ENCODE assay signal across 8 mouse cellular contexts in the genomic region with DNA sequence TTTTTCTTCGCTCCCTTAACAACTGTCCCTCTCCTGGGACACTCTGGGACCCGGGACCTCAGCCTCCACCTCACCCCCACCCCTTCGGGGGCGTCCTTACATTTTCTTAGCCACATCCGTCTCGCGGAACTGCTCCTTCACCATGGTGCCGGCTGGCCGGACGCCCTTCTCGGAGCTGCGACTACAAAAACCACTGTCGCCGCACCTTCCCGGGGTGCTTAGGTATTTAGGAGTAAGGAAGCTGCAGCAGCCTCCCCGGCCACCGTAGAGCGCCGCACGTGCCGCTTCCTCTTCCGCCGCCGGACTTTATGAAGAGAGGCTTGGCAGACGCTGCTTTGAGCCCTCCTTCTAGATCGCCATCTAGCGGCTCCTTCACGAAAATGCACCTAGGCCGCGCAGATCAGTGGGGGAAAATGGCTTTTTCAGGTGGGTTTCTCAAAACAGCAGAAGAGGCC. TPM values are rescaled to one million over a fixed set of nuclear protein-coding genes. Genes with fewer than 3 reads are reported as not detected.
DNase-seq lines count a peak whose midpoint lies in the region; ATAC-seq and TF ChIP-seq lines count a peak whose summit lies in the region.

A gene (minus strand): TSS at position 286 of the 455 bp plus-strand sequence.
A gene (plus strand): TSS at position 353 of the 455 bp plus-strand sequence.

- H3K27ac ChIP-seq in embryonic facial prominence, embryonic 14.5 days (replicated peaks; ENCODE audit: low read depth, low read length), result no peak within 1 kb of the TSS; the same call in 1 of the 2 replicates
- H3K27ac ChIP-seq in limb, embryonic 14.5 days (replicated peaks; ENCODE audit: low read depth, low read length), result peak within 1 kb of the TSS; percentile 43; the same call in 1 of the 2 replicates
- H3K27ac ChIP-seq in midbrain, postnatal 0 days (ENCODE audit: low read depth, low read length), result peak within 1 kb of the TSS; percentile 27

- no peaks in the 10 kb centered on the region for H3K27me3 ChIP-seq in embryonic facial prominence, embryonic 14.5 days (replicated peaks; ENCODE audit: control insufficient read depth, insufficient read depth, low read length)
- no peaks in the 10 kb centered on the region for H3K27me3 ChIP-seq in limb, embryonic 14.5 days (ENCODE audit: control insufficient read depth, insufficient read depth, low read length)
- no peaks in the 10 kb centered on the region for H3K27me3 ChIP-seq in midbrain, postnatal 0 days (ENCODE audit: insufficient read depth, low read length)

- peak; percentile 94 for TF ChIP-seq CTCF in midbrain, postnatal 0 days (IDR thresholded peaks at IDR 0.05)

- peak; percentile 85 for DNase-seq in 3T3-L1 (ENCODE audit: low read depth, low spot score)
- DNase-seq in adrenal gland, postnatal 4 days (ENCODE audit: low spot score in 2 of 2), result peak; percentile 62 to 76
- peak; percentile 97 for DNase-seq in embryonic facial prominence, embryonic 14.5 days (ENCODE audit: low spot score)
- peak; percentile 90 for DNase-seq in heart, adult 8-10 months (ENCODE audit: low spot score)
- DNase-seq in kidney, adult 9 months, result peak; percentile 96
- peak; percentile 96 for DNase-seq in limb, embryonic 14.5 days (ENCODE audit: low spot score)
- DNase-seq in midbrain, postnatal 0 days (ENCODE audit: low spot score), result peak; percentile 97
- peak; percentile 72 to 79 for DNase-seq in spleen, postnatal 14 days (ENCODE audit: low spot score in 2 of 2)

- peak within 1 kb of the TSS; percentile 80 for H3K9ac ChIP-seq in embryonic facial prominence, embryonic 14.5 days (ENCODE audit: low read depth, low read length)
- peak within 1 kb of the TSS; percentile 83 for H3K9ac ChIP-seq in limb, embryonic 14.5 days (ENCODE audit: low read depth, low read length, severe bottlenecking)
- peak within 1 kb of the TSS; percentile 59 for H3K9ac ChIP-seq in midbrain, postnatal 0 days (replicated peaks; ENCODE audit: low read length, poor library complexity, severe bottlenecking)

- peak within 1 kb of the TSS; percentile 65 for H3K4me3 ChIP-seq in embryonic facial prominence, embryonic 14.5 days (ENCODE audit: low read depth, low read length)
- peak within 1 kb of the TSS; percentile 87 for H3K4me3 ChIP-seq in limb, embryonic 14.5 days (replicated peaks; ENCODE audit: low read length)
- peak within 1 kb of the TSS; percentile 64 for H3K4me3 ChIP-seq in midbrain, postnatal 0 days (ENCODE audit: low read depth, low read length)

- peak within 1 kb of the TSS; percentile 77 for H3K4me2 ChIP-seq in embryonic facial prominence, embryonic 14.5 days (ENCODE audit: low read depth, low read length)
- peak within 1 kb of the TSS; percentile 71 for H3K4me2 ChIP-seq in limb, embryonic 14.5 days (replicated peaks; ENCODE audit: low read depth, low read length, severe bottlenecking)
- peak within 1 kb of the TSS; percentile 73 for H3K4me2 ChIP-seq in midbrain, postnatal 0 days (ENCODE audit: low read depth, low read length, poor library complexity, severe bottlenecking)

- under 1% methylated on average over 29 of the region's 30 CpGs for WGBS in embryonic facial prominence, embryonic 14.5 days
- WGBS in limb, embryonic 14.5 days, result under 1% methylated on average over 30 of the region's 30 CpGs
- WGBS in midbrain, postnatal 0 days, result under 1% methylated on average over 30 of the region's 30 CpGs

- no peaks in the 10 kb centered on the region for H3K9me3 ChIP-seq in embryonic facial prominence, embryonic 14.5 days (ENCODE audit: control insufficient read depth, low read length)
- H3K9me3 ChIP-seq in limb, embryonic 14.5 days (ENCODE audit: control insufficient read depth, low read length), result no peaks in the 10 kb centered on the region
- no peaks in the 10 kb centered on the region for H3K9me3 ChIP-seq in midbrain, postnatal 0 days (ENCODE audit: low read length)

- ATAC-seq in embryonic facial prominence, embryonic 14.5 days (ENCODE audit: low read depth), result peak; percentile 67
- peak; percentile 75 for ATAC-seq in limb, embryonic 14.5 days (ENCODE audit: low FRiP score, low read depth)
- ATAC-seq in midbrain, postnatal 0 days (ENCODE audit: low FRiP score), result peak; percentile 72

- H3K36me3 ChIP-seq in embryonic facial prominence, embryonic 14.5 days (ENCODE audit: control insufficient read depth, insufficient read depth, low read length), result peaks cover 26% of the 10 kb centered on the region
- H3K36me3 ChIP-seq in limb, embryonic 14.5 days (ENCODE audit: control insufficient read depth, insufficient read depth, low read length), result peaks cover 30% of the 10 kb centered on the region
- H3K36me3 ChIP-seq in midbrain, postnatal 0 days (ENCODE audit: insufficient read depth, low read length), result peaks cover 22% of the 10 kb centered on the region

- TF ChIP-seq POLR2A in limb, embryonic 14.5 days (IDR thresholded peaks at IDR 0.05; ENCODE audit: borderline replicate concordance, extremely low read depth, insufficient read depth, insufficient read length), result no peak

- peaks cover 9% of the 10 kb centered on the region for H3K4me1 ChIP-seq in embryonic facial prominence, embryonic 14.5 days (ENCODE audit: control insufficient read depth, insufficient read depth, low read length)
- H3K4me1 ChIP-seq in limb, embryonic 14.5 days (ENCODE audit: control insufficient read depth, insufficient read depth, low read length), result peaks cover 10% of the 10 kb centered on the region
- peaks cover 4% of the 10 kb centered on the region; the same call in 1 of the 2 replicates for H3K4me1 ChIP-seq in midbrain, postnatal 0 days (ENCODE audit: insufficient read depth, low read length)

RNA-seq across cellular contexts. Expression of the first gene that starts in this region (rescaled TPM):
- 10 to 100 TPM; 29.3 to 32.2 TPM for total RNA-seq in adrenal gland, postnatal 4 days (2021)
- polyA plus RNA-seq in embryonic facial prominence, embryonic 14.5 days (2014; fragmentation: Nextera tagmentation; extraction: Ambion mirVana), result 14.6 and 14.9 TPM in 2 replicates
- 10 to 100 TPM; 11.8 to 15.0 (median 12.9) TPM for total RNA-seq in heart, adult 8-10 months (2022)
- 13.5 and 14.7 TPM in 2 replicates for polyA plus RNA-seq in limb, embryonic 14.5 days (2012; rRNA removed)
- polyA plus RNA-seq in limb, embryonic 14.5 days (2014; fragmentation: Nextera tagmentation; extraction: Ambion mirVana), result 16.2 and 16.9 TPM in 2 replicates
- 22.0 and 24.3 TPM in 2 replicates for total RNA-seq in midbrain, postnatal 0 days (2014; rRNA removed)
- polyA plus RNA-seq in midbrain, postnatal 0 days (2015; fragmentation: Nextera tagmentation; extraction: Ambion mirVana), result 12.5 and 14.6 TPM in 2 replicates

RNA-seq across cellular contexts. Expression of the second gene that starts in this region (rescaled TPM):
- total RNA-seq in adrenal gland, postnatal 4 days (2021), result 1,000 to 10,000 TPM; 1,962 to 2,011 TPM
- polyA plus RNA-seq in embryonic facial prominence, embryonic 14.5 days (2014; fragmentation: Nextera tagmentation; extraction: Ambion mirVana), result 1,276 and 1,392 TPM in 2 replicates
- total RNA-seq in heart, adult 8-10 months (2022), result 1,000 to 10,000 TPM in 1 of 4 experiments, 100 to 1,000 TPM in 3; 885 to 1,065 (median 937) TPM
- polyA plus RNA-seq in limb, embryonic 14.5 days (2012; rRNA removed), result 2,427 and 4,774 TPM in 2 replicates
- 1,281 and 1,338 TPM in 2 replicates for polyA plus RNA-seq in limb, embryonic 14.5 days (2014; fragmentation: Nextera tagmentation; extraction: Ambion mirVana)
- total RNA-seq in midbrain, postnatal 0 days (2014; rRNA removed), result 1,066 and 1,223 TPM in 2 replicates
- polyA plus RNA-seq in midbrain, postnatal 0 days (2015; fragmentation: Nextera tagmentation; extraction: Ambion mirVana), result 799 and 839 TPM in 2 replicates
